Mouse (Mus musculus) layer of hippocampus, adult 2 months (tissue): ENCODE measurements at regions not wholly inside any gene's neighbourhood (a gene's known extent, or its start where the extent isn't known, plus 50 kb on each side); places are given as distances from the start of the nearest gene placed in this dataset.
A peak's percentile ranks its signal among the peaks of the same experiment; 100 is the strongest.

Experiments used
- DNase-seq, 2 experiments: peaks; one replicate each; pipeline ENCODE4 v3.0.0; 2022; ENCODE audit warnings: low spot score in 2 of 2
- H3K27ac ChIP-seq: fragments of 200-600 bp; 2 replicates; pipeline ENCODE4 v1.8.1; 2022
- H3K4me3 ChIP-seq: fragments of 200-600 bp; 2 replicates; pipeline ENCODE4 v1.8.1; 2022; ENCODE audit warnings: mild to moderate bottlenecking
- CTCF ChIP-seq: fragments of 200-600 bp; conservative IDR thresholded peaks from 2 replicates; pipeline ENCODE4 v1.8.1; 2022; ENCODE audit warnings: antibody characterized with exemption, mild to moderate bottlenecking, moderate library complexity

DNA sequence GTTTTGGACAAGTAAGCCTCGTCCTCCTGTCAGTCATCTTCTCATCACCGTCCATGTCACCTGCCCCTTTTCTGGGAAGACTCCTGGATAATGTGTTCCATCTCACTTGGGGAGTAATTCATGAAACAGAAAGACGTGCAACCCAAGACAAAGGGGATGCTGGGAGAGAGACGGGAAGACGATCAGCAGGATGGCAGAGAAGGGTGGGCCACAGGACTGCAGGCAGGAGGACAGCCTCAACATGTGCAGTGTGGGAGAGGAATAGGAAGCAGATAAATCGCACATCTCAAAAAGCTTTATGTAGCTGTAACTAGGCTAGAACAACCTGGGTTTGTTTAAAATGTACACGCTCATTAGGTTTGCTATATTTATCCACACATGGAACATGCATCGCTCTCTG, 133.4 kb upstream of the Npvf start:
- no peak for TF ChIP-seq CTCF
- no peak for DNase-seq
- H3K27ac ChIP-seq: no peak overlapping the region
- H3K4me3 ChIP-seq: no peak overlapping the region

DNA sequence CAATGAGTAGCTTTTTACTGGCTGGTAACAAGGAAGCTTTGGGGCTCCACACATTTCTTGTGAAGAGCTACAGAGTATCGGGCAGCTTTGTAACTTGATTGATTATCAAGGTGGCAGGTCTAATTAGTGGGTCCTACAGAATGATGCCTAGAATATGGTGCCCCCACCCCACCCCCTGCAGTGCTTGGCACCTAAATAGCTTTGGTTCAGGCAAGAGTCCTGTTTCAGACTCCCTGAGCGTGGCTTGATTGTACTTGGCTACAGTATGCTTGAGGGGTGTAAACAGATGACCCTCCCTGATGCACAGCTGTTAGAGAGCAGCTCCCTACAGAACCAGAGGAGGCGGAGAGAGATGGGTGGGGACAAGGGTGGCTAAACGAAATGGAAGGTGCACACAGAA, 145.7 kb upstream of the Npvf start:
- Histone ChIP-seq H3K27ac (no peak overlapping the region), H3K4me3 (no peak overlapping the region)
- no peak for DNase-seq
- no peak for TF ChIP-seq CTCF

DNA sequence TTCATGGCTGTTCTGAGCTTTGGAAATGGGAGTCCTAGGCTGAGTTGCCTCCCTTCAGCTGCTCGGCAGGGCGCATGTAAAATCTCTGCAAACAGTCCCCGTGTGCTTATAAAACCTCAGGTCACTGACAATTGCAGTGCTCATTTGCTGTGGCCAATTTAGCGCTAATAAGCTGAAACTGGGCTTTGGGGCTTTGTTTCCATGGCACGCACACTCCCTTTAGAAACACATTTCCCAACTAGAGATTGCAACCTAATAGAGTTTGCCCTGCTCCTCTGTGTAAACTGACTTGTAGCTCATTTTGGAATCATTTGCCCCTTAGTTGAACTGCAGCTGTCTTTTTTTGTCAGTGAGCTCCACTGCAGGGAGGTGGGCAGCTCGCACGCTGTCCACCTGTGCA, 148.7 kb upstream of the Npvf start:
- H3K27ac ChIP-seq: peak overlapping the region; percentile 39; the same call in 1 of the 2 replicates

DNA sequence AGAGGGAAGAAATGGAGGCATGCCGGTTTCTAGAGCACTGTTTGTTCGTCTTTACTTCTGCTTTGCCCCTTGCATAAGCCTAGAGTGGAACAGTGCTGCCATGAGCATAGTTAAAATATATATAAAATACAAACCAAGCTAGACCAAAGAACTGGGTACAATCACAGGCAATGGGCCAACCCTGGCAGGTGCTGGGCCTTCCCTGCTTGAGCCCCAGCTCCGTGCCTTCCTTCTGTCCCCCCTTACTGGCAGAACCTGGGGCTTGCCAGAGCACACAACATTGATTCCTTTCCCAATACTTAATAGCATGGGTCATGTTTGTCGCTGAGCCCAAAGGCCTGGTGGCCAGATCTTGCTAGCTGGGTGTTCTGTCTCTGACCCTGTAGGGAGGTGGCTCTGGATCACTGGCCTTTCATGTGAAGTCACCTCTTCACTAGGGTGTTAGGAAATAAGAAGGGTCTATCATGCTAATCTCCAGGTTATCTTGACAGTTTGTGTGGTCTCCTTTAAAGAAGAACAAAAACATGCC, 150.3 kb upstream of the Npvf start:
- no peak for TF ChIP-seq CTCF
- DNase-seq: no peak
- Histone ChIP-seq H3K27ac (no peak overlapping the region), H3K4me3 (no peak overlapping the region)

More for the DNA sequence above, 148.7 kb upstream of the Npvf start:
- no peak overlapping the region for H3K4me3 ChIP-seq
- no peak for TF ChIP-seq CTCF
- DNase-seq: no peak

DNA sequence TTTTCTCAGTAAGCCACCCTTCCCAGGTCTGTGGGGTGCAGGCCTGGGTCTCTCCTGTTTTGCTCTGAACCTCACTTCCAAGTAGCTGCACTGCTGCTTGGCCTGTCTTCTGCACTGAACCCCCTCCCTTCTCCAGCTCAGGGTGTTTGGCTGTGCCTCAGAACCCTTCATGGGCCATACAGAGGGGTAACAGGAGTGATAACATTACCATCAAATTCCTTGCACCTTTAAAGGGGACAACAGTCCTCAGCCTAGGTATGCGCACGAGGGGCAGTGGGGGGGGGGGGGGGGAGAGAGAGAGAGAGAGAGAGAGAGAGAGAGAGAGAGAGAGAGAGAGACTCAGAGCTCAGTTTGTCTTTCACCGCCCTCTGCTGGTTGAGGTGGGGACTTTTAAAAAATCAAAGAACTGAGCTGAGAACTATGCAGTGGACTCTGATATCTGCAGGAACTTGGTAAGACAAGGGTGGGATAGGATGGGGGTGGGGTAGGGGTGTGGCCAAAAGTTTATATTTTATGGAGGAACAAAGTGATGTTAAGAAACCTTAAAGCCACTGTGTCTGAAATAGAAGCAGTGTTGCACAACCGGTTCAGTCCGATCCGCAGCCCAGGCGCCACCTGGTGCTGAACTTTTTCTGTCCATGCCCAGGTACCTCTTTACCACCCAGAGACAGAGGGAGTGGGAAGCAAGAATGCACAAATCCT, 152.3 kb upstream of the Npvf start:
- Histone ChIP-seq H3K4me3 (no peak overlapping the region), H3K27ac (0 out of 2 replicates have a peak overlapping the region, but pooled peaks have one; percentile 20)
- peak in 1 of 2 experiments; percentile 68 for DNase-seq
- peak; percentile 77 for TF ChIP-seq CTCF

DNA sequence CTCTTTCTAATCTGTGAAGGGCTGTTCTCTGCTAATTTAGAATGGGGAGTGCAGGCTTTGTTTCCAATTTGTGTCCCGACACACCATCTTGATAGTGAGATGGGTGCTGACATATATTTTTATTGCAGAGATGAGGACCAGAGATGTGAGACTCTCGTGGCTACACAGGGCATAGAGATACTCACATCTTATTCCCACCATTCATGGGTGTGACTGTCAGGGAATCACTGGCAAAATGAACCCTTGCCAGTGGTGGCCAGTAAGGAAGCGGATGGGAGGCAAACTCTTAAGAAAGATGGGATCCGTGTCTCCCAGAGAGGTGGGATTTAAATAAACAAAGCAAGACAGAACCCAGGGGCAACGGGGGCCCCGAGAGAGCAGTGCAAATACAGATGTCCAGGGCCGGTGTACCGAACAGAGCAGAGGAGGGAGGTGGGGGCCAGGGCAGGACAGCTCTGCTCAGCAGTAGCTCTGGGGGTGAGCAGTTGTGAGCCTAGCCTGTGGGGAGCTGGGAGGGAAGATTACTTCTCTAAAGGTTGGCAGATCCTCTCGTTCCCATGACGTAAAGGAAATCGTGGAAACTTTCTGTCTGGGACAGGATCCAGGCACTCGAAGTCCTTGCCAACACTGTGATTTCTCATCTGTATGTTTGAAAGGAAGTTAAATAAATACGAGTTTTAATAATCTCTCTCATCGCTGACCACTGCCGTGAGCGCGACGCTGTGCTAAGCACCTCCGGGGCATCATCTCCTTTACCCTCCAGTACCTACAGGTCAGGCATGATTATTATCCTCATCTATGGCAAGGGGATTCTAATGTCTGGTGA, 153.2 kb upstream of the Npvf start:
- peak overlapping the region; percentile 20; the same call in 1 of the 2 replicates for H3K27ac ChIP-seq
- H3K4me3 ChIP-seq: peak overlapping the region; percentile 29
- peak in 1 of 2 experiments; percentile 37 for DNase-seq
- no peak for TF ChIP-seq CTCF

DNA sequence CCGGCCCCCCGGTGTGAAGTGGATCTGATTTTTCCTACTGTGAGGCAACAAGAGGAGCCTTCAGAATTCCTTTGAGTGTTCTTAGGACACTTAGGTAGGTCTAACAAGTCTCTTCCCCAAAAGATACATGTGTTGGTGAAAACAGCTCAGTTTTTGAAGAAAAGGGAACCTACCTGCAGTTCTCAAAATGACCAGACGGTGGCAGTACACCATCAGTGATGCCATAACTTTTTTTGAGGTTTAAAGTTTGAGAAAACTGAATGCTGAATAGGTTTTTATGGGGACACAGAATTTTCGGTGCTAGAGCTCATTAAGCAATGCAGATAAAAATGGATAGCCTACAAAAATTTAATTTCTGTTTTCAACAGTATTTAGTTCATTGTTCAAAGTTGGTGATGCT, 153.9 kb upstream of the Npvf start:
- peak; percentile 90 for TF ChIP-seq CTCF
- Histone ChIP-seq H3K4me3 (peak overlapping the region; percentile 29), H3K27ac (no peak overlapping the region)
- peak in 1 of 2 experiments; percentile 83 for DNase-seq

DNA sequence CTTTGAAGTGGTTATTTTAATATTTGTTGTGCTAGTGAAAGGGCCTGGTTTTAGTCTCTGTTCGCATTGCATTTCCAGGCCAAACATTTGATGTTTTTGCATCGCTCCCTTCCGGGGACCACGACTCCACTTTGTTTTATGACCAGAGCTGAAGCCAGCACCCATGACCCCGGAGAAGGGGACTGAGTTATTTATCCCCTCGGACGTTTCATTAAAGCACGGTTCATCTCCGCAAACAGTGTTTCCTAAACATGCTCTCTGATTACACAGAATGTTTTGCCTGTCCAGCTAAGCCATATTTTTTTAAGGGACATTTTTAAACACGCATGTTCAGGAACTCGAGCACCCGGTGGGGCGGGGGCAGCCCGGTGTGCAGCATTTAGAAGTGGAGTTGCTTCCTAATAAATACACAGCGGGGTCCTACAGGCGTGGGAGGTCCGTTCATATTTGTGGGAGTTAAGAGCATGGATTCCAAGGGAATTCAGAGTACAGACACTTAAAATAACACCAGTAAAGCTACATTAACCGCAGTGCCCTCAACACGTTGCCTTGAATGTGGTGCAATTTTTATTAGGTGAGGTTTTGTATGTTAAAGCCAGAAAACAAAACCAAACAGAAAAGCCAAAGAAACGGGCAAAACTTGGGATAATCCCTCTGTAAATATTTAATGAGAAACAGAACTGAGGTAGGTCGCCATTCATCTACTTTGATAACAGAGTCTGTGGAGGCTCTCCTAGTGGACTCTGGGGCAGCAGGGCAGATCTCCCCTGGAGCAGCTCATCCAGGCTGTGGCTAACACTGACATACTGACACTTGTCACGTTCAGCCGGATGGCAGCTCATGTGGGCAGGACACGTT, 154.8 kb upstream of the Npvf start:
- Histone ChIP-seq H3K4me3 (no peak overlapping the region), H3K27ac (no peak overlapping the region)
- no peak for DNase-seq
- no peak for TF ChIP-seq CTCF

DNA sequence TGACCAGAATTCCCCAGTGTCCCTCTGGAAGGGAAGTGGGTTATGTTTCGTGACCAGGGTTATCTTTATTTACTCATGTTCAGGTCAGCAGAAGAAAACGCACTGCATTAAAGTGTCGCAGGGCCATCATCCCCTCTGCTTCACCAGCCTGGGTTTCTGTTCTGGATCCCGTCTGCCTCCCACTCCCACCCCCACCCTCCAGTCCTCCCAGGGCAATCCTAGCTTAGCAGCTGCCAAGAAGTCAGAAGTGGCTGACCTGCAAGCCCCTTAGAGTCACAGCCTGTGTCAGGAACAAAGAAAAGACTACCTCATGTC, 155.4 kb upstream of the Npvf start:
- H3K27ac ChIP-seq: no peak overlapping the region
- no peak for DNase-seq
- H3K4me3 ChIP-seq: no peak overlapping the region
- no peak for TF ChIP-seq CTCF

DNA sequence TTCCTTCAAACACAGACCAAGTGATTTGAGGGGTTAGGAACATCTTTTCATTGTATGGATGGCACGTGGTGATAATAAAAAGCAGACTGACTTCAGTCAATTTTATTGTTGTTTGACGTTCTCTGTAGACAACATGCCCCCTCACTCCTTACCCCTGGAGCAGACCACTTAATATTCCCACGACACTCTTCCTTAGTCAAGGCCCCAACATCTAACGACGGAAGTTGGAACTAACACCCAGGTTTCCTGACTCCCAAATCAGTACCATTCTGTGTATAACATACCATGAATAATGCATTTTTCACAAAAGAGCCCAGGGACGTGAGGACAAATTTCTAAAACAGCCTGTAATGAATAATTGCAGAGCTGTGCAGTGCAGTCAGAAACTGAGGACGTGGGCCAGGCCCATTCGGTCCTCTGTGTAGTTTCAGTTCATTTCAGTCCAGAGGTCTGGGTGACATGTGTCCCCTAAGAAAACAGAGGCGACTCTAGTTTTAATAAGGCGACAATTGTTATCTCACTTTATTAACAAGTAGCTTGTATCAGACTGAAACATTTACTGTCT, 160.8 kb upstream of the Npvf start:
- Histone ChIP-seq H3K4me3 (no peak overlapping the region), H3K27ac (no peak overlapping the region)
- no peak for TF ChIP-seq CTCF
- DNase-seq: no peak

DNA sequence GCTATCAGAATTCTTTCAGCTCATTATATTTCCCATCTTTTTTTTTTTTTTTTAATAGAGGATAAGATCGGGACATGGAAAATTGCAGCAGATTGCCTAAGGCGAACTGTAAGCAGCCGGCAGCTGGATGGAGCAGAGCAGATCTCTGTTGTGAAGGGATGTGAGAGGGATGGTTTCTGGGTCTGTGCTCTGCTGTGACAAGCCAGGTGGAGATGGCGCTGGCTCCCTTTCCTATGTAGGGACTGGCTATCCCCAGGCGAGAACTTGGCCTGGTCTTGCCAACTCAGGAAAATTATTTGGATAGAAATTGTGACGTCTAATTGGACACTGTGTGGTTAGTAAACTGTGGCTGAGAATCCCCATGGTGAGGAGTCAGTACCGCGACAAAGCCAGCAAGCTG, 161.3 kb upstream of the Npvf start:
- no peak for TF ChIP-seq CTCF
- Histone ChIP-seq H3K27ac (0 out of 2 replicates have a peak overlapping the region, but pooled peaks have one; percentile 18), H3K4me3 (no peak overlapping the region)
- no peak for DNase-seq

DNA sequence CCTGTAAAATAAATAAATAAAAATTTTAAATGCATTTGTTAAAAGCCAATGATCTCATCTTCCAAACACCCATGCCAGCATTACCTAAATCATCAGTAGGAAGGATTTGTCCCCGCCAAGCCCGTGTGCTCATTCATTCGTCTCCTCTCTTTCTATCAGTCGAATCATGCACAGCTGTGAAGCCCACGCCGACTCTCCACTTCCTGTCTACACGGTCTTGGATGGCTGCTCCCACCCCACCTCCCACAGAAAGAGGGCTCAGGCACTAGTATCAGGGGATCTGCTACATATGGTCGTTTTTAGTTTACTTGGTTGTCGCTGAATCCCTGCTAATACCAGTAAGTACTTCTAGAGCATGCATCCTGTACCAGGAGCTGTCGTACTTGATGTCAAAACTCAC, 163.2 kb upstream of the Npvf start:
- no peak for DNase-seq
- TF ChIP-seq CTCF: no peak
- Histone ChIP-seq H3K4me3 (no peak overlapping the region), H3K27ac (no peak overlapping the region)
